Mouse (Mus musculus) embryonic facial prominence, embryonic 10.5 days (tissue): Measurements from ENCODE around the gene Ran. TPM values are rescaled to one million over a fixed set of nuclear protein-coding genes. Genes with fewer than 3 reads are reported as not detected.

Source experiments
- DNase-seq: peaks from one replicate; pipeline ENCODE4 v3.0.0-alpha.2; 2017; ENCODE audit warnings: low spot score
- H3K27ac ChIP-seq: fragments of 300-500 bp; sonication (generic); replicated peaks from 2 replicates; pipeline ENCODE4 v1.5.1; 2016; ENCODE audit warnings: mild to moderate bottlenecking
- H3K27me3 ChIP-seq: fragments of 300-500 bp; sonication (generic); replicated peaks from 2 replicates; pipeline ENCODE4 v1.6.1; 2016; ENCODE audit warnings: low read depth, mild to moderate bottlenecking; ENCODE audit not compliant: poor library complexity, severe bottlenecking
- H3K36me3 ChIP-seq: fragments of 300-500 bp; sonication (generic); replicated peaks from 2 replicates; pipeline ENCODE4 v1.6.1; 2016; ENCODE audit warnings: mild to moderate bottlenecking, moderate library complexity
- H3K4me1 ChIP-seq: fragments of 300-500 bp; sonication (generic); 2 replicates; pipeline ENCODE4 v1.6.1; 2016
- H3K4me3 ChIP-seq: fragments of 300-500 bp; sonication (generic); 2 replicates; pipeline ENCODE4 v1.5.1; 2016; ENCODE audit warnings: mild to moderate bottlenecking, moderate library complexity
- H3K9me3 ChIP-seq: fragments of 300-500 bp; sonication (generic); 2 replicates; pipeline ENCODE4 v1.6.1; 2016; ENCODE audit warnings: mild to moderate bottlenecking
- WGBS: fragments of 180-500 bp; shearing (Covaris S2); methylation state at CpG from one replicate; pipeline ENCODE4 v1.1.7; 2016; 5-methylcytosine and 5-hydroxymethylcytosine counted together
- polyA plus RNA-seq: library from polyadenylated mRNA; unstranded; fragments of >200 nt; fragmentation: Nextera tagmentation; extraction: Ambion mirVana; gene quantifications from 2 replicates; pipeline ENCODE4 v1.2.1, GENCODE M21; 2016

Gene Ran
- polyA plus RNA-seq, 1 experiment from 2014 or later: 958 TPM

DNA sequence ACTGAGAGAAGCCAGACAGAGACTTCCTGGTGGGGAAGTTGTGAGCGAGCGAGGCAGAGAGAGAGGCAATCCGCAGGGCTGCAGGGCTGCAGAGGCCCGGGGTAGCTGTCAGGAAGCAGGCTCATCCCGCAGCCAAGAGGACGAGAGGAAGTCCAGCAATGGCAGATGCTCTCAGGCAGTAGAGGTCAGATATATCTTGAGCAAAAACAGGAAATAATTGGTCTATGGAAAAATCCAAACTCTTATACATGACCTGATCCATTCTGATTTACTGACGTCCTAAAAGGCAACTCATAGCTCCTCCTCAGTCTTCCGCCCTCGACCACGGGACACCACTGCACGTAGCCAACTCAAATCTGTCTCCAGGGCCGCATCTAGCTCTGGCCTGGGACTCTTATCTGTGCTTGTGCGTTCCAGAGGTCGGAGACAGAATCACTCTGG is 17.3 kb upstream of the Ran start:
- peak overlapping the region; percentile 66; the same call in 1 of the 2 replicates for H3K27ac ChIP-seq
- H3K9me3 ChIP-seq: no peaks in the 10 kb centered on the region
- H3K27me3 ChIP-seq: 0 out of 2 replicates have a peak, but pooled peaks cover 5% of the 10 kb centered on the region
- DNase-seq: no peak
- peaks cover 50% of the 10 kb centered on the region for H3K4me1 ChIP-seq
- 54% methylated on average over 14 of the region's 14 CpGs for WGBS
- no peak overlapping the region for H3K4me3 ChIP-seq
- H3K36me3 ChIP-seq: peaks cover 24% of the 10 kb centered on the region

DNA sequence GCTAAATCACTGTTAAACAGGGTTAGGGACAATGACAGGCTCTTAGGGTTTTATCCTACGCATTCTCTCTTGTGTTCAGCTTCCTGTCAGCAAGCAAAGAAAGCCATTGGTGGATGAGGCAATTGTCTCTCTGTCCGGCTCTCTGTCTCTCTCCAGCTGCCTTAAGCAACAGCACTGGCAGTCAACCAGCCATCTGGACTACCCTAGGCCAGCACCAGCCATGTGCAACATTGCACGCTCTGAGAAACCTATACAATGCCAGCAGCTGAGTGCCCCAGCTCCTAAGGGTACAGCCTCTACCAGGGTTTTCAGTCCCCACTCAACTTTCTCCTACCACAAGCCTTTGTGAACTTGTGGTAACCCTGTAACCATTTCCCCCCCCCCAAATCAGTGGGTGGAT is 14.5 kb upstream of the Ran start:
- peaks cover 64% of the 10 kb centered on the region for H3K4me1 ChIP-seq
- peaks cover 9% of the 10 kb centered on the region for H3K36me3 ChIP-seq
- 84% methylated on average over 3 of the region's 3 CpGs for WGBS
- no peaks in the 10 kb centered on the region for H3K9me3 ChIP-seq
- DNase-seq: no peak
- 0 out of 2 replicates have a peak, but pooled peaks cover 5% of the 10 kb centered on the region for H3K27me3 ChIP-seq
- no peak overlapping the region for H3K4me3 ChIP-seq
- no peak overlapping the region for H3K27ac ChIP-seq

DNA sequence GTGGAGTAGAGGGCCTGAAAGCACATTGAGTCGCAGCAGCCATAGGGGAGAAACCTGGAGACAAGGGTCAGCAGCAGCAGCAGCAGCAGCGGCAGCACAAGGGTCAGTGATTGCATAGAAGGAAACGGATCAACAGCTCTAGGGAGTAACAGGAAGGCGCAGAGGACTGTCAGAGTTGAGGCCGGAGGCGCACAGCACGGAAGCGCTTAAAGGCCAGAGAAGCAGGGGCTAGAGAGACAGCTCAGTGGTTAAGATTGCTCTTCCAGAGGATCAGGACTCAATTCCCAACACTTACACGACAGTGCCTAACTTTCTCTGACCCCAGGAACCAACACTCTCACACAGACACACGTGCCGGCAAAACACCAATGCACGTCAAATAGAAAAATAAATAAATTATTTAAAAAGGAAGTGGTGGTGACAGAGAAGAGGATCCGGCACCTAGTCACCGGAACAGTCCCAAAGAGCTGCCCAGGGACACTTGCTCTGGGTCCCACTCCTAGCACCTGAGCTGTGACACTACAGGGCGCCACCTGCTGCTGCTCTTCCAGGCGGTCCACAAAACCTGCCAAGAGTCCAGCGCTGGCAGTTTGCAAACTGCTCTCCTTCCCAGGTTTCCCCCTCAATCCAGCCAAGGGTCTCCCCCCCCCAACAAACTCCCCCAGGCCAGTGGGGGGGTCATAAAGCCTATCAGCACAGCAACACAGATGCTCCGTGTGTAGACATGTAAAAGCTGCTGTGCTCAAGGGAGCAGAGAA is 13.7 kb upstream of the Ran start:
- Histone ChIP-seq H3K27me3 (0 out of 2 replicates have a peak, but pooled peaks cover 5% of the 10 kb centered on the region), H3K4me3 (peak overlapping the region; percentile 87; the same call in 1 of the 2 replicates), H3K27ac (no peak overlapping the region), H3K36me3 (peaks cover 9% of the 10 kb centered on the region), H3K9me3 (no peaks in the 10 kb centered on the region), H3K4me1 (peaks cover 58% of the 10 kb centered on the region)
- WGBS: 77% methylated on average over 18 of the region's 18 CpGs
- no peak for DNase-seq

DNA sequence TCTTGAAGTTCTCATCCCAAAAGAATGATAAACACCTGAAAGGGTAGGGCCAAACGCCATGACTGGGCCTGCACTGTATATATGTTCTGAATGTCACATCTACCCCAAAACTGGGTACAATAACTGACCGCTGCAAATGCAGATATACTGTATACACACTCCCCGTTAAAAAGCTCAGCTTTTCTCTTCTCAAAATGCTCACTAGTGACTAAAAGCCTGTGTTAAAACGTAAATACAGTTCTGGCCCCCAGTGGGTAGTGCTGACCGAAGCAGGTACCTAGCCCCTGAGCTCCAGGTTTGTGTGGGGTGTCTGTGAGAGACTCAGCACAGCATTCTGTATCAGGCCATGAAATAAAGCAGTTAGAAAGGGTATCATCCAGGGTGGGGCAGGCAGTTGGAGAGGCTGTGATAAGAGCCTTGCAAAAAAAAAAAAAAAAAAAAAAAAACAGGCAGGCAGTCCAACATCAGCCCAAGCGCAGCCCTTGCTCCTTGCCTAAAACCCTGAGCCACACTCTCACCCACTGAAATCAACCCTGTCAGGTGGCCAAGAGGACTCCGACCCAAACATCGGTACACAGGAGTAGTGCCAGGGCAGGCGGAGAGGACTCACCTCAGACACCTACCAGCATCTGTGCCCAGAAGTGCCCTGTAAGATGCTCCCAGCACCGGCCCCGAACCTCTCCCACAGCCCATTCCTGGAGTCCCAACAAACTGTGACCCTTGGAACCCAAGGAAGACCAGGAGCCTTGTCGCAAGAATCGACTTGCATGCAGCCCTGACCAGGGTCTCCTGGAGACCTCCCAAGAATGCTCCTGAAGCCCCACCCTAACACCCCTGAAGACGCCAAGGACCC is 12.5 kb upstream of the Ran start:
- WGBS: 58% methylated on average over 14 of the region's 14 CpGs
- Histone ChIP-seq H3K27ac (peak overlapping the region; percentile 91), H3K4me1 (peaks cover 46% of the 10 kb centered on the region)

DNA sequence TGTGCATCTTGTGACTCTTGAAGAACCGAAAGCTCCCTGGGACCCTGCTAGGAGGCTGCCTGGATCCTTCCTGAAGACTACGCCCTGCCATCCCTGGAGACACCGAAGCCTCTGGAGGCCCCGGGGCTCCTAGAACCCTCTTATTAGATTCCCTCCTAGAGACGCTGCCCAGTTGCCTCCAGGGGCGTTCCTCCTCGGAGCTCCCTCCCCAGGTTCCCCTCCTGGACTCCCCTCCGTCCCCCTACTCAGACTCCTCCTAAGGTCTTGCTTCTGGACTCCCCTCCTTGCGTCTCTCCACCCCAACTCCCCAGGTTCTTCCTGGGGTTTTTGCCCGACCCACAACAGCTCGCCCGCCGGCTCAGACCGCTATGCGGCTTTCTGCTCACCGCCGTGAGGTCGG is 11.9 kb upstream of the Ran start:
- no peaks in the 10 kb centered on the region for H3K9me3 ChIP-seq
- H3K27ac ChIP-seq: peak overlapping the region; percentile 91
- no peak for DNase-seq
- H3K36me3 ChIP-seq: peaks cover 9% of the 10 kb centered on the region
- H3K27me3 ChIP-seq: 0 out of 2 replicates have a peak, but pooled peaks cover 5% of the 10 kb centered on the region
- H3K4me3 ChIP-seq: peak overlapping the region; percentile 87
- WGBS: under 1% methylated on average over 18 of the region's 18 CpGs
- peaks cover 40% of the 10 kb centered on the region for H3K4me1 ChIP-seq

More for the DNA sequence above, 12.5 kb upstream of the Ran start:
- Histone ChIP-seq H3K9me3 (no peaks in the 10 kb centered on the region), H3K27me3 (0 out of 2 replicates have a peak, but pooled peaks cover 5% of the 10 kb centered on the region), H3K36me3 (peaks cover 9% of the 10 kb centered on the region), H3K4me3 (peak overlapping the region; percentile 87)
- peak; percentile 18 for DNase-seq

DNA sequence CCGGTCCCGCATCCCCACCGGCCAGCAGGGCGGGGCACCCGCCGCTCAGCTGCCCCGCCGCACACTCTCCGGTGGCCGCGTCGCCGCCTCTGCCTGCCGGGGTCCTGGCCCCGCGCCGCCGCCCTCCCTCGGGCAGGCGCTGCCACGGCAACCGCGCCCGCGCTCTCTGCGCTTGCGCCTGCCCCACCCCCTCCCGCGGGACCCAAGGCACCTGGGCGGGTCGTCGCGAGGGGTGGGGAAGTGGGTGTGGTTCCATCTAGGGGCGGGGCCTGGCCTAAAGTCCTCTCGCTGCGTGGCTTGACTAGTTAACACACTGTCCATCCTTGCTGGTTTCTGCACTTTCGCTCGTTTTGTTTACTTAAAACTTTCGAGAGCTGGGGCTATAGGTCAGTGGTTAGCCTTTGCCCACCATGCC is 11.4 kb upstream of the Ran start, which contains the start of gene Stx2:
Stx2 (minus strand) TSS at position 163 of the 415 bp plus-strand sequence.
- under 1% methylated on average over 39 of the region's 39 CpGs for WGBS
- peaks cover 40% of the 10 kb centered on the region for H3K4me1 ChIP-seq
- DNase-seq: peak; percentile 94
- peaks cover 9% of the 10 kb centered on the region for H3K36me3 ChIP-seq
- peak within 1 kb of the TSS; percentile 91 for H3K27ac ChIP-seq
- no peaks in the 10 kb centered on the region for H3K9me3 ChIP-seq
- H3K27me3 ChIP-seq: 0 out of 2 replicates have a peak, but pooled peaks cover 5% of the 10 kb centered on the region
- H3K4me3 ChIP-seq: peak within 1 kb of the TSS; percentile 87

DNA sequence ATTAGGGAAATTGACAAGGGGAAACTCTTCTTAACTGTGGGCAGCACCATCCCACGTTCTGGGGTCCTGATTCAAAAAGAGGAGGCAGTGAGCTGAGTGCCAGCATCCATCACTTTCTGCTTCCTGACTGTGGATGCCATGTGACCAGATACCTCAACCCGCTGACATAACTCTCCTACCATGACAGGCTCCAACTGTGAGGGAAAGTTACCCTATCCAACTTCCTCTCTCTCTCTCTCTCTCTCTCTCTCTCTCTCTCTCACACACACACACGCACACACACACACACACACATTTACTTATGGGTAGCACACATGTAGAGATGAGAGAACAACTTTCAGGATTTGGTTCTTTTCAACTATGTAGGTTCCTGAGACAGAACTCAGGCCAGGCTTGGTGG is 10.3 kb upstream of the Ran start:
- Histone ChIP-seq H3K4me1 (peaks cover 40% of the 10 kb centered on the region), H3K36me3 (peaks cover 9% of the 10 kb centered on the region), H3K27ac (no peak overlapping the region), H3K9me3 (no peaks in the 10 kb centered on the region), H3K4me3 (no peak overlapping the region), H3K27me3 (0 out of 2 replicates have a peak, but pooled peaks cover 5% of the 10 kb centered on the region)
- WGBS: 89% methylated on average over 3 of the region's 3 CpGs
- no peak for DNase-seq

DNA sequence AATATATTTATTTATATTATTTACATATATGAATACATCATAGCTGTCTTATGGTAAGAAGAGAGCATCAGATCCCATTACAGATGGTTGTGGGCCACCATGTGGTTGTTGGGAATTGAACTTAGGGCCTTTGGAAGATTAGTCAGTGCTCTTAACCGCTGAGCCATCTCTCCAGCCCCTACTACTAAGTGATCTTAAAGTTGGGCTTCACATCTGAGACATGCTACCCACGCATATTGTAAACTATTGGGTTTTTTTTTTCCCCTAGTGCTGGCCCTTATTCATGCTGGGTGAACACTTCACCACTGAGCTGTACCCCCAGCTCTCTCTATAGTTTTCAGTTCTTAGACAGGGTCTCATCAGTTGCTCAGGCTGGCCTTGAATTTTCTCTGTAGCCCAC is 8.9 kb upstream of the Ran start:
- no peaks in the 10 kb centered on the region for H3K9me3 ChIP-seq
- peaks cover 33% of the 10 kb centered on the region for H3K4me1 ChIP-seq
- H3K4me3 ChIP-seq: no peak overlapping the region
- WGBS: 81% methylated on average over 2 of the region's 2 CpGs
- 0 out of 2 replicates have a peak, but pooled peaks cover 5% of the 10 kb centered on the region for H3K27me3 ChIP-seq
- DNase-seq: no peak
- peaks cover 1% of the 10 kb centered on the region; the same call in 1 of the 2 replicates for H3K36me3 ChIP-seq
- no peak overlapping the region for H3K27ac ChIP-seq

DNA sequence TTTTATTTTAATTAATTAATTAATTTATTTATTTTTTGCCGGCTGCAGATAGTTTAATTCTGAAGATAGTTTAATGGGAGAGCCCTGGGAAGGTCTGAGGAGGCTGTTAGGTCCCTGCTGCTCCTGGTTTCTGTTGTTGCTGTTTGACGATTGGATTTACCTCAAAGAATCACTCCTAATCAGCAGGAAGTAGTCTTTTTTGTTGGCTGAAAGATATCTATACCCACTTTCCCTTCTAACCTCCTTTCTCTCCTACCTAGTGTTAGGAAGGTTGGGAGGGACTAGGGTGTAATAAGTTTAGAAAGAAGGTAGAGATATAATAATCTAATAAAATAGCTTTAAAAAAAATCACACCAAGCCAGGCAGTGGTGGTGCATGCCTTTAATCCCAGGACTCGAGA is 4.8 kb upstream of the Ran start:
- Histone ChIP-seq H3K27me3 (no peaks in the 10 kb centered on the region), H3K36me3 (no peaks in the 10 kb centered on the region), H3K4me1 (peaks cover 13% of the 10 kb centered on the region), H3K4me3 (no peak overlapping the region), H3K27ac (no peak overlapping the region), H3K9me3 (no peaks in the 10 kb centered on the region)
- 83% methylated on average over 3 of the region's 3 CpGs for WGBS
- no peak for DNase-seq

DNA sequence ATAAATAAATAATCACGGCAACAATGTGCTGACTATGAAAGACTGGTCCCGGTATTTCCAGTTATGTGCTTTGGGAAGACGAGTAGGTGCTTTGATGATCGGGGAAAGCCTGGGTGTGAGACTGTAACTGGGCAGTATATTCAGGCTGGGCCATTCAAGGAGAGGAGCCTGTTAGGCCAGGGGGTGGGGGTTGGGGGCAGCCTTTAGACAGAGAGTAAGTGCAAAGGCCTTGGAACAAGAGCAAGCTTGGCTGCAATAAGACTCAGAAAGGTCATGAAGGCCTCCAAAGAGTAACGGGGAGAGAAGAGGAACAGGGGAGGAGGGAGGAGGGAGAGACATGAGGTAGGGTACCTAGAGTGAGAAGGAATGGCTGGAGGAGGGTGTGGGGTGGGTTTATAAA is 4.3 kb upstream of the Ran start:
- WGBS: 84% methylated on average over 5 of the region's 5 CpGs

DNA sequence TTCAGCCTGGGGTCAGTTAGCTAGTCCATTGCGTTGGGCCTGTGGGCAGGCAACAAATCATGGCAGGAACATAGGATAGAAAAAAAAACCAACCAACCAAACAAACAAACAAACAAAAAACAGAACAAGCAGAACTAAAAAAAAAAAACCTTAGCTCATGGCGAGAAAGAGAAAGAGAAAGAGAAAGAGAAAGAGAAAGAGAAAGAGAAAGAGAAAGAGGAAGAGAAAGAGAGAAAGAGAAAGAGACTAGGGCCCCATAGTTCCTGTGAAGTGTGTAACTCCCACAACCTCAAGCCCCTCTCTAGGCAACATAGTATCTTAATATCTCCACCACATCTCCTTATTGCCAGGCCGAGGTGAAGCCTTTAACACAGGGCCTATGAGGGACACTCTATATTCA is 3.5 kb upstream of the Ran start:
- Histone ChIP-seq H3K36me3 (peaks cover 8% of the 10 kb centered on the region), H3K4me1 (peaks cover 13% of the 10 kb centered on the region), H3K9me3 (no peaks in the 10 kb centered on the region), H3K4me3 (no peak overlapping the region), H3K27ac (no peak overlapping the region), H3K27me3 (no peaks in the 10 kb centered on the region)
- WGBS: 91% methylated on average over 3 of the region's 3 CpGs
- no peak for DNase-seq

More for the DNA sequence above, 4.3 kb upstream of the Ran start:
- H3K27me3 ChIP-seq: no peaks in the 10 kb centered on the region
- H3K27ac ChIP-seq: no peak overlapping the region
- H3K9me3 ChIP-seq: no peaks in the 10 kb centered on the region
- peaks cover 13% of the 10 kb centered on the region for H3K4me1 ChIP-seq
- H3K36me3 ChIP-seq: 0 out of 2 replicates have a peak, but pooled peaks cover under 1% of the 10 kb centered on the region
- DNase-seq: no peak
- H3K4me3 ChIP-seq: no peak overlapping the region

DNA sequence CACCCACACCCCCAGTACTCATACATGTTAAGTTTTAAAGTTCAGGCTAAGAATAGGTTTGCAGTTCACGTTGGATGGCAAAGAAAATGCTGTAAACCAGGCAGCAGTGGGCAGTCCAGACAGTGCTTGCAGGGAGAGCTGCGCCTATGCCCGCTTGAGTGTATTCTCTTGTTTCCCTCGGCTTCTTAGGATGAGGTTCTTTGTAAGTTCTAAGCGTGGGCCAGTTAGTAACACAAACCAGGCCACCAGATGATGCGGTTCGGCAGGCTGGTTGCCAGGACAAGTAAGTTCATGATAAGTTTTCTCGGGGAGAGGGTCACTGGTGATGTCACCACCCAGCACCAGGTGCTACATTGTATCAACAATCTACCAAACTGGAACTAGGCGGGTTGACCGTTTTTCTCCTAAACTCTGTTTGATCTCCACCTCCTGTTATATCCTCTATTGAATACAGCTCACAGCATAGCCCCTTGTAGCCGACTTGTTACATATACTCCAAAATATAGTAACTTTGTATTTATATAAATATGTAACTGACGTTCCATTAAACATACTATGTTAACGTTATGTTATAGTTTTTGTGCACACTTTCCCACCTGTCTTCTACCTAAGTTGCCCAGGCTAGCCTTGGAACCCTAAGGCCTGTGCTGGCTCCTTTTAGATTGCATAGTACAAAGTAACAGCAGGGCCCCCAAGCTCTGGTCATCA is 933 bp upstream of the Ran start:
- 84% methylated on average over 13 of the region's 13 CpGs for WGBS
- Histone ChIP-seq H3K27ac (peak overlapping the region; percentile 99), H3K27me3 (no peaks in the 10 kb centered on the region), H3K9me3 (no peaks in the 10 kb centered on the region), H3K4me1 (peaks cover 21% of the 10 kb centered on the region), H3K36me3 (peaks cover 31% of the 10 kb centered on the region), H3K4me3 (peak overlapping the region; percentile 91)
- no peak for DNase-seq
